Mouse (Mus musculus) mouse embryonic stem cell (cell line): ENCODE data around the gene Sgms1.

Experiments used
- in situ Hi-C, 2 experiments: fragments of 300-500 bp; cut with MboI; formaldehyde crosslinking; loops; 1 replicate in 1 of 2; 3 replicates in 1 of 2; pipeline ENCODE4 v1.14.3; 2019 to 2020; ENCODE audit warnings: low sequenced_read_pairs in 2 of 2, low pct_unique_long_range_greater_than_20kb in 1 of 2, mixed read lengths in 1 of 2; ENCODE audit not compliant: unreplicated experiment in 1 of 2

The Sgms1 gene

DNA sequence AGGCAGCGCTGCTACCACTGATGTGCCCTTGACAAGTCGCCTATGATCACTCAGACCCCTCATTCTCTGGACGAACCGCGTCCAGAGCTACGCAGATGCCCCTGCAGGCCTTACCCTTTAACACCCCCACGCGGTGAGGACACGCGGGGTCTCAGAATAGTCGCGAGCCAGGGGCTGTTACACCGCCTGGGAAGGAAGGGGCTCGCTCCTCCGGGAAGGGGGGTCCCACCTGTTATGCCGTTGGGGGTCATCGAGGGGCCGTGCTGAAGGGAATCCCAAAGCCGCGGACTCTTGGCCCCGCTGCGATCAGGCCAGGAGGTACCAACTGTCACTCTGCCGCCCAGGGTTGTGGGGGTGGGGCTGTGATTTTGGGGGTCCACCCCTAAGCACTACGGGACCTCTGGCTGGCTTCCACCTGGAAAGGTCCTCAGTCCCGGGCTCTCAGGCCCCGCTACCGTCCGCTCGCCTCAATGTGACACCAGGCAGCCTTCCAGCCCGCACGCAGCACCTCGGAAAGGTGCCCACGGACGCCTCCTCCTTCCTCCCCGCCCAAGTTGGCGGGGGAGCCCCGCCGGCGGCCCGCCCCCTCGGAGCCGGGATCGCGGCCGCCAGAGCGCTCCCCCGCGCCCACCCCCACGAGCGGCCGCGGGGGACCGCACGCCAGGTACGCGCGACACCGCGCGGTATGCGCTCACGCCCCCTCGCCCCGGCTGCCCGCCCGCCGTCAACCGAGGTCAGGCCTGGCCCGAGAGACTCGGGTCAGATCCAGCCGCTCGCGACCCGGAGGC is 1.9 kb downstream of the Sgms1 start:
- in situ Hi-C loops: no loop called here

DNA sequence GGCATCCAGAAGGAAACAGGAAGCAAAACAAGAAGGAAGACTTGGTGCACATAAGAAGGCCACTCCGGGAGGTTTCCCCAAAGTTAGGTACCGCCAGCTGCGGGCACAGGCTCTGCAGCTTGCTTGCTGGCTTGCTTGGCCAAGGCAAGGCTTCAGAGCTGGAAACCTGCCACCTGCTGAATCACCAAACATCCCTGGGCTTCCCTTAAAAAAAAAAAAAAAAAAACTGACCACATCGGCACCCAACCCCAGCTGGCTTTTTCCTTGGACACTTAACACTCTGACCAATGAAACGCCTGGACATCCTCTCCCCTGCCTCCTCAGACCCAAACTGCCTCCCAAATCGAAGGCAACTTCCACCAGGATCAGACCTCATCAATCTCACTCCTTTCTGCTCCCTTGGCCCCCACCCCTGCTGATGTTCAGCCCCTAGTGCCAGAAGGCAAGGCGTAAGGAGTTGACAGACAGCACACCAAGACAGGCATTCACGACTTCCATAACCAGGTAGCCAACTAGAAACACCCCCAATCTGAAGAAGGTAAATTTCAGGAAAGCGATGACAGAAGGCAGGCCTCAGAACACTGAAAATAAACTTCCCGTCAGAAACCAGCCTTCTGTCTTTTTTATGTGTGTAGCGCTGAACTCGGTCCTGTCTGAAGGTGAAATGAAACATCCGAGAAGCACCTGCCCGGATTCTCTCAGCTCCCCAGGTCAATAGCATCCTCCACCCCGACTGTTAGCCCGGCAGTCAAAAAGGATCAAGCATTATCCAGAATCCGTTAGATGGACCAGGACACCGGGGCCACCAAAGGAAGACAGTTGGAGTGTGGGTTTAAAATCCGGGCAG is 2.7 kb downstream of the Sgms1 start:
- in situ Hi-C loops: no loop called here

DNA sequence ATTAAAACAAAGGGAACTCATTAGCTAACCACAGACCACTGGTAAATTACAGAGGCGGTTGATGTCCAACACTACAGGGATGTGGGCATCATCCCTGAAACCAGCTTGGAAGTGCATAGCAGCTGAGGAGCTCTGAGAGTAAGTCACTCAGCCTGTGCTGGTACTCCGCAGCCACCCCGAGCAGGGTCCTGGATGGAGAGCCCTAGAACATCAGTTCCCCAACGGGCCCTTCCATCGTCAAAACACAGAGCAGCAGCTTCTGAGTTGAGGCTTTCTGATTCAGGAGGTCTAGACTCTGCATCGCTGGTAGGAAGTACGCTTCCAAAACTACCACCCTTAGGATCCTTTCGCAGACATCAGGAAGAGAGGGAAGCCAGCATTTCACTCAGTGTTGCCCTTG is 5.8 kb downstream of the Sgms1 start:
- in situ Hi-C loops: no loop called here

DNA sequence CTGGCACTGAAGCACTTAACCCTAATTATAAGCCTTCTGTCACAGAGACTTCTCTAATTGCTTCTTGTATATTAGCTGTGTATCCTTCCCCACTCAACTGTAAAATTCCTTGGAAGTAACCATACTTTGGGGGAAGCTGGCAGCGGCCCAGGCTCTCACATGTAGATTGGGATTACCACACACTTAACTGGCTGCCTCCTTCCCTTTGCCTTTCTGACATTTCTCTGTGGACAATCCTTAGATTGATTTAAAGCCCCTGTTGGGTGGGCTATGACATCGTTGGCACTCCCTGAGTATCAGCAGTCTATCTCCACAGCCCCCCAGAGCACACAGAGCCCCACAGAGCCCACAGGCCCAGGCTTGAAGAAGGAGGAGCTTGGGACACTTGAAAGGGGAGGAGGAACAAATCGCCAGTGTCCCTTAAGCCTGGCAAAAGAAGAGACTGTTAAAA is 8.0 kb downstream of the Sgms1 start:
- in situ Hi-C loops: no loop called here

DNA sequence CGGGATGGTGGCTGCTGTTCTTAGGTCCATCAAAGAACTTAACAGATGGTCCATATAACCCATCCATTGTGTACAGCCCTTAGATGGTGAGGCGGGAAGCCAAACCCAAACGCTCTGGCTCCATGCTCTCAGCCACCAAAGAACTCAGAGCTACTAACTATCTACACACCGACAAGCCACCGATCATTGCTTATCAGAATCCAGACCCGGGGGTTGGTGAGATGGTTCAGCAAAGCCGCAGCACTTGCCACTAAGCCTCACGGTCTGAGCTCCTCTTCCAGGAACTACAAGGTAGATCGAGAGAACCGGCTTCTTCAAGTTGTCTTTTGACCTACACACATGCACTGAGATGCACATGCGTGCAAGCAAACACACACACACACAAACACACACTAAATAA is 8.8 kb downstream of the Sgms1 start:
- in situ Hi-C loops: no loop called here

DNA sequence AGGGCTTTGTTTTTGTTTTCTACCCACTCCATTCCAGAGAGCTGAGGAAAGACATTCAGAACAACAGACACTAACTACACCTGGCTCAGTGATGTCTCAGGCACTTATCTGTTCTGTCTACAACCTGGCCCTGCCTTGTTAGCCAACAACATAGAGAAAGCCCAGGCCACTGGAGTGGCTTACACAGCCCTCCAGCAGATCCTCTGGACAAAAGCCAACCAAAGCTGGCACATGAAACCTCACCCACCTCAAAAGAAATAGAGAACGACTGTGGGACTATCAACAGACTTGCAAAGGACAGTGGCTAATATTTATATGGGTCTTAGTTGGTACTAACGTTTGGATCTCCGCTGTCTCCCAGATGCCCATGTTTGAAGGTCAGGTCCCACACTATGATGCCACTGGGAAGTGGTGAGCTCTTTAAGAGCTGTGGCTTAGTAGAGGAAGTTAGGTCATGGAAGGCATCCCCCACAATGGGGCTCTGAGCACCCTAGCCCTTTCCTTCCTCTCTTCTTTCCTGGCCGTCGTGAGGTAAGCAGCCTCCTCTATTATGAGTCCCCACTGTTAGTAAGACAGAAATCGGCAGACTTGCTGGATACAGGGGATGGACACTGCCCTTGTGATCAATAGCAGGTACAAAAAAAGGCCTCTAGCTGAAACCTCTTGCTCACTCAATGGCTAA is 10.1 kb downstream of the Sgms1 start:
- in situ Hi-C loops: no loop called here

DNA sequence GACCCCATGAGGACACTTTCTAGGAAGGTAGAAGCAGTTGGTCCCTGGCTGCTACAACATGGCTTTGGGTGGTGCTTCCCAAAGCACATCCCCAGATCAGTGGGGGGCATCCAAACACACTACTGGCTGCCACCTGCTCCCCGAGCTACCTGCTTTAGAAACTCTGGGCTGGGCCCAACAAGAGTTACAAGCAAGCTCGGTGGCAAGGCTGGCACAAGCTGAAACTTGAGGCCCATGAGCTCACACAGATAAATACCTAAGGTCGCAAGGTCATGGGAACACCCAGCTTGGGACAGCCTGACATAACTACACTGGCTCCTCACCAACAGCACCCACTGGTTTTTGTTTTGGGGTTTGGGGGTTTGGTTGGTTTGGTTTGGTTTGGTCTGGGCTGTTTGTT is 10.9 kb downstream of the Sgms1 start:
- in situ Hi-C loops: no loop called here

DNA sequence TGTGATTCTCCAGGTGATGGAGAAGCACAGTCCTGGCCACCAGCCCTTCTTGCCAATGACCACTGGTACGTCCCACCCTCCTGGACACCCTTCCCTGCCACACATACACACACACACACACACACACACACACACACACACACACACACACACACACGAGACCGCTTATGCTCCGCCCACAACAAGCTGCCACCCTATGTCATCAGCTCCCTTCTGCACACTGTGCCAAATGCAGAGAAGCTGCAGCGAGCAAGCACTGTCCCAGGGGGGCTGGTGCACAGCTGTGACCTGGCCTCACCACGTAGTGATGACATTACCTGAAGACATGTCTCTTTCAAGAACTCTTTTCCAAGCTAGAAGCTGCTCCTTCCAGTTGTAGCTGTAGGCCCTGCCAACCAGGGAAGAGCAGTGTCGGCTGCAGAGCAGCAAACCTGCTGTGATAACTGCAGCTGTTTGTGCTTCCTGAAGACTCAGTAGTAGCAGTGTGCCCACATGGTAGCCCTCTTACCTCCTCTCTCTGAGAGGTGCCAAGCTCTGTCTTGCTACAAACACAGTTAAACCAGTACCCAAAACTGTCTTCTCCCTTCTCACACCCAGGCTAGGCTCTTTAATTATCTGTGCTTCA is 11.7 kb downstream of the Sgms1 start:
- in situ Hi-C loops: no loop called here

DNA sequence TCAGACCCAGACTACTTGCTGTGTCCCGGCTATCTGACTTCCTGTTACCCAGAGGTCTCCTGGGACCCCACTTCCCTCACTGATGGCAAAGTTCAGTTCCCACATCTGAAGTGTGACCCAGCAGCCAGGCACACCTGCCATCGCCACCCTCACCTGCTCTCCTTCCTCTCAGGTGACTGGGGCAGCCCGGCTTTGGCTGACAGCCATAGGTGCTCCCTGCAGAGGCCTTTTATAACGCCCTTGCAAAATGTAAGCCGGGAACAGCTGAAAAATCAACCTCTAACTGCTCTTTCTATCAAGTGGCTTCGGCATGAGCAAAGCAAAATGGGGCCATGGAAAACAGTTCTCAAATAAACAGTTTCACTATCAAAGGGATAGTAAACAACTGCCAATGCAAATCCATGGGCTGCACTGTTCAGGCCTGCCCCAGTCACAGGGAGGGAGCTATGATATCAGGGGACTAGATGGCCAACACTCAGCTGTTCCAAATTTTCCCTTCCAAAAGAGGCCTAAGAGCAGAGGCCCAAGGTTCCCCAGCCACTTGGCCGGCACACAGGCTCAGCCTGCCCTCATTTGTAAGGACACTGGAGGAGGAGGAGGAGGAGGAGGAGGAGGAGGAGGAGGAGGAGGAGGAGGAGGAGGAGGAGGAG is 12.5 kb downstream of the Sgms1 start:
- in situ Hi-C loops: no loop called here

DNA sequence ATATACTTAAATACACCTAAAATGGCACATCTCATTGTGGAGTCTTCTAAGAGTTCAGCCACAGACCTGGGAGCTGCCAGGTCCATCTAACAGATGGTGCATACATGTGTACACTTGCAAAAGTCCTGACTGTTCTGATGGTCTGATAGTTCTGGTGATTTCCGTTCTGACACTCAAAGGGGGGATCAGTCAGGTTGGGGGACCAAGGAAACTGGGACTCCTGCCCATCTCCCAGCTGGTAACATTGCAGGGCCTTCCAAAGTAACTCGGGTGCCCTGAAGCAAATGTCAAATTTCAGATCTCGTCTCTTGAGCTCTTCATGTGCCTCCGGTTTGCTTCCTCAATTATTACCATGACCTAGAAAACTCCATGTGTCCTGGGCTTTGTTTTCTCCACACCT is 13.5 kb downstream of the Sgms1 start:
- in situ Hi-C loops: no loop called here

DNA sequence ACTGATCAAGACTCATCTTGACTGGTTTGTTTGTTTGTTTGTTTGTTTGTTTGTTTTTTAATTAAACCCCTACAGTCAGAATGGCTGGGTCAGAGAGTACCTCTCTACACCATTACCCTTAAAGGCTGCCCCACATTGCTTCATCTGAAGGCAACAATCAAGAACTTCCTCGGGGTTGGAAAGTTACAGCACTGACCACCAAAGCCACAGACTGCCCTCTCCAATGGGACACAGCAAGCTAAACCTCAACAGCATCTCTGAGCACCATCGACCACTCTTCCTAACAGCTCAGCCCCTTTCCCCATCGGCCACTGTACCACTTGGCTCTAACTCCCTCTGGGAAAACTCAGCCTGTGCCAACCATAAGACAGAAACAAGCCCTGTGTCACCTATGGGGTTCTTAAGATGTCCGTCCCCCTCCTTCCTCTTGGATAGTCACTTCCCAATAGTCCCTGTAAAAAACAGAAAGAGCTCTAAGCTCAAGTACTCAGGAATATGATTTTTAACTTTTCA is 14.0 kb downstream of the Sgms1 start:
- in situ Hi-C loops: no loop called here

DNA sequence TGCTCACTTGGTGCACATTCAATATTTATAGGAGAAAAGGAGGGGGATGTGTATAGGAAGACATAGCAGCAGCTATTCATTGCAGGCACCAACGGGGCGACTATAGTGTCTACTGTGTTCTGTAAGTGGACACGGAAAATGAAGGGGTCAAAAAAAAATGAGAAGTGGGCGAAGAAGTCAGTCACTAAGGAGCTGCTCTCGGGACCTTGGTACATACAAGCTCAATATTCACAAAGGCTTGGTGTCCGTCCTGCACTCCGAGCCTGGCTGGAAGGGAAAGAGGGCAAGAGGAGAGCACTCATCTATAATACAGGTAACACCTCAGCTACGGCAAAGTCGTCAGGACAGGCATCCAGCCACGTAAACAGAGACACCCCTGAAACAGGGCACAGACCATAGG is 14.8 kb downstream of the Sgms1 start:
- in situ Hi-C loops: no loop called here

DNA sequence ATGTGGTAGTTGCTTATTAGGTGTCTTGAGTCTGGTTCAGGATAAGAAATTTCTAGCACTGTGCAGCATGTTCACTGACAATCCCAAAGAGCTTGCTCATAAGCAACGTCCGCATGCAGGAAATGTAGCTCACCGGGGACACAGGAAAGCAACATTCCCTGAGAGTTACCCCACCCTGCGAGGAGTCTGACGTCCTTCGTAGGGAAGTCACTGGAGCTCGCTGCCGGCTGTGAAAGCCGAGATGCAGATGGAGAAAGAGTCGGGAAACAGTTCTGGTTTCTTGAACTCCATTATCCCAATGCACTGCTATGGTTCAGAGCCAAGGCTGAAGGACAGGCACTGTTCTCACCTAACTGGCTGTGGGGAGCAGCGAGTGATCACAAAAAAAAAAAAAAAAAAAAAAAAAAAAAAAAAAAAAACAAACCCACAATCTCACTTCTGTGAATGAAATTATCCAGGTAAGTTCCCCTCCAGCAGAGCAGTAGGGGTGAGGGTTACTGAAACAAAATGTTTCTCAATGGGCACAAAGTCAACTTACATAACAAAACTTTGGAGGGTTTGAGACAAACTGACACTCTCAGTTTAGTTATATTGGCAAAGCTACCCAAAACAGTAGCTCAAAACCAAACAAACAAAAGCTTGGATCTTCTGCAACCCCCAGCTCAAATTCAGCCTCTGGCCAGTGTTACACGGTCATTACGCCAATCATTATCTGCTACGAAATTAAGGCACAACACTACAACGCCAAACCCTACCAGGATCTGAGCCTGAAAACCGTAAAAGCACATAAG is 15.5 kb downstream of the Sgms1 start:
- in situ Hi-C loops: no loop called here

DNA sequence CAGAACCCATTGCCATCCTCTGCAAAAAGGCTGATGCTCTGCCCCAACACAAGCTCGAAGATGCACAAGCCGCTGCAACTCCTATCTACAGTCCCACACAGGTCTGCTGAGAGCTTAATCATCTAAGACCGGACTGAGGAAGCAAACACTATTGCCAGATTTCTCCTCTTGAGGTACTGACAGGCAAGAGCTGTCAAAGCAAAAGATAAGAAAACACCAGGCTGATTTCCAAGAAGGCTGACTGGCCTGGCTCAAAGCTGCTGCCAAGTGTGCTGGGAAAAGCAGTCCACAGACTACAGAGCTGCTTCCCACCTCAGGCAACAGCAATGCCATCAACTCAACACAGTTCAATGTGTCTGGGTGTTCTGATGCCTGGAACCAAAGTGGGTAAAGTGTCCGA is 17.1 kb downstream of the Sgms1 start:
- in situ Hi-C loops: no loop called here

DNA sequence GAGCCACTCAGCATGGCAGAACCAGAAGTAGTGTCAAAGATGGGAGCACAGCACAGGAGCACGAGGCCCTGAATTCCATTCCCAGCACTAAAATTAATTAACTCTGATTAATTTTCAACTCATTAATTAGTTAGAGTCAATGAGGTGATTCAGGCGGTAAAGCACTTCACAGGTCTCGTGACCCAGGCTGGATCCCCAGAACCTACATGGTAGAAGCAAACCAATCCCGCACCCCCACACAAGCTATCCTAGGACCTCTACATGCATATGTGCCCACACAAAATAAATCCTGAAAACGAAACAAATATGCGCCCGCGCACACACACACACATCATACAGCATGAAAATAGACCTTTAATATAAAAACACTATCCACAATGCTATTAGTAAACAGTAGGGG is 22.2 kb downstream of the Sgms1 start:
- in situ Hi-C loops: no loop called here

DNA sequence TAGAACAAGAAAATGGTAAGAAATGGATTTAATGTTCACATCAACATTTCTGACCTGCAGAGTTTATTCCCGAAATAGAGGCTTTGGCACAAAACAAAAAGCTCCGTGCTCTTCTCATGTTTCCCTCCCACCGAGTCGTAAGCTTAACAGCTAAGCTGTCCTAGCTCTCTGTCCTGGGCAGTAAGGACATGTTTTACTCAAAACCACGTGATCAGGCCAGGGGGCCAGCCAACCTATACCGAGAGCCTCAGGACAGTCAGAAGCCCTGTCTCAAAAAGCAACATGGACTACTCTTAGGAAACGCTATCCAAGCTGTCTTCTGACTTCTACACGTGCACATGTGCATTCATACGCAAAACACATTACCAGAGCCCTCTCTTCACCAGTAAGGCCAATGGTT is 23.1 kb downstream of the Sgms1 start:
- in situ Hi-C loops: no loop called here

DNA sequence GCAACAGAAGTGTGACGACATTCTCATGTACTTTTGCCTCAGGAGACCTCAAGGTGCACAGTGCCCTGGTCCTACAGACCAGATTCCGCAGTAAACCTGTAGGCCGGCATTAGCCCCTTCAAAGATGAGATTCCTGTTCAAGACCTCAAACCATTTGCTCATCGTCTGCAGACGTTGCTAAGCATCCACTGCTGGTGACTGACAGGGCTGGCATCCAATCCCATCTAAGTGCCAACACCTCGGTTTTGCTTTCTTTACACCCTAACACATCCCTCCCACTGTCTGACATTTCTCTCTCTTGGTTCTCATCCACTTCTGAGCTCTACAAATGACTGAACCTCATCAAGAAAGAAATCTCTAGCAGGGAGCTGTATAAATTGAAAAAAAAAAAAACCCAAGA is 24.4 kb downstream of the Sgms1 start:
- in situ Hi-C loops: no loop called here

DNA sequence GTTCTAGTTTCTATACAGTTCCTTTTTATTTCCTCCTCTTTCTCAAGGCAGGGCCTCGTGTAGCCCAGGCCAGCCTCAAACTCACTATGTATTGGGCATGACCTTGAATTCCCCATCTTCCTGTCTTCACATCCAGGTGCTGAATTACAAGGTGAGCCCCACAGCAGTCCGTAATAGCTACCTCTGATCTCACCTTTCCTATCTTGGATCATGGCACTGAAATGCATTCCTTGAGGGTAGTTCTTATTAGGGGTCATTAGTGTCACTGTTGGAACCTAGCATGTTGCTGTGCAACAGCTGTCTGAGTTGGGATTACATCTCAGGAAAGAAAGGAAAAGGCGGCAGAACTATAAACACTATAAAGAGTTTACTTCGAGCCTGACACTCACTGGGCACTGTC is 25.9 kb downstream of the Sgms1 start:
- in situ Hi-C loops: no loop called here
